Mouse (Mus musculus): ENCODE measurements at regions not wholly inside any gene's neighbourhood (a gene's known extent, or its start where the extent isn't known, plus 50 kb on each side); places are given as distances from the start of the nearest gene placed in this dataset.

- 39% methylated on average over 5 of the region's 5 CpGs for WGBS
- no peak for DNase-seq
- TF ChIP-seq CTCF (IDR thresholded peaks at IDR 0.05; ENCODE audit: borderline replicate concordance, insufficient read depth, low read depth, low read length) (no peak), POLR2A (IDR thresholded peaks at IDR 0.05; ENCODE audit: borderline replicate concordance, insufficient read depth, low read length) (no peak)
- H3K4me3 ChIP-seq (replicated peaks; ENCODE audit: insufficient read depth, low read depth, low read length) = no peak overlapping the region
- 0 out of 2 replicates have a peak, but pooled peaks cover 2% of the 10 kb centered on the region for H3K4me1 ChIP-seq (ENCODE audit: control insufficient read depth, insufficient read depth, low read length)
- H3K27ac ChIP-seq (ENCODE audit: insufficient read depth, low read length) = no peak overlapping the region
- H3K27me3 ChIP-seq (ENCODE audit: control insufficient read depth, insufficient read depth, low read length) = no peaks in the 10 kb centered on the region
Measured at GRCm38 (mm10) chr9:68201031-68201430, 360.8 kb downstream of the Vps13c start.

- Histone ChIP-seq H3K27me3 (ENCODE audit: control insufficient read depth, insufficient read depth, low read length) (no peaks in the 10 kb centered on the region), H3K4me3 (replicated peaks; ENCODE audit: insufficient read depth, low read depth, low read length) (no peak overlapping the region), H3K27ac (ENCODE audit: insufficient read depth, low read length) (no peak overlapping the region), H3K4me1 (ENCODE audit: control insufficient read depth, insufficient read depth, low read length) (no peaks in the 10 kb centered on the region)
- DNase-seq = no peak
- WGBS = 91% methylated on average over 6 of the region's 6 CpGs
- no peak for TF ChIP-seq CTCF (IDR thresholded peaks at IDR 0.05; ENCODE audit: borderline replicate concordance, insufficient read depth, low read depth, low read length)
- no peak for TF ChIP-seq POLR2A (IDR thresholded peaks at IDR 0.05; ENCODE audit: borderline replicate concordance, insufficient read depth, low read length)
Measured at GRCm38 (mm10) chr9:68225694-68226093, 385.5 kb downstream of the Vps13c start.

GRCm38 (mm10) chr9:68231131-68231530 is 390.9 kb downstream of the Vps13c start:
- WGBS = 52% methylated on average over 3 of the region's 3 CpGs
- TF ChIP-seq POLR2A (IDR thresholded peaks at IDR 0.05; ENCODE audit: borderline replicate concordance, insufficient read depth, low read length) = no peak
- no peak for TF ChIP-seq CTCF (IDR thresholded peaks at IDR 0.05; ENCODE audit: borderline replicate concordance, insufficient read depth, low read depth, low read length)
- Histone ChIP-seq H3K27me3 (ENCODE audit: control insufficient read depth, insufficient read depth, low read length) (no peaks in the 10 kb centered on the region), H3K4me1 (ENCODE audit: control insufficient read depth, insufficient read depth, low read length) (peaks cover 7% of the 10 kb centered on the region; the same call in 1 of the 2 replicates), H3K4me3 (replicated peaks; ENCODE audit: insufficient read depth, low read depth, low read length) (no peak overlapping the region), H3K27ac (ENCODE audit: insufficient read depth, low read length) (no peak overlapping the region)
- DNase-seq = peak; percentile 23 to 47

DNA sequence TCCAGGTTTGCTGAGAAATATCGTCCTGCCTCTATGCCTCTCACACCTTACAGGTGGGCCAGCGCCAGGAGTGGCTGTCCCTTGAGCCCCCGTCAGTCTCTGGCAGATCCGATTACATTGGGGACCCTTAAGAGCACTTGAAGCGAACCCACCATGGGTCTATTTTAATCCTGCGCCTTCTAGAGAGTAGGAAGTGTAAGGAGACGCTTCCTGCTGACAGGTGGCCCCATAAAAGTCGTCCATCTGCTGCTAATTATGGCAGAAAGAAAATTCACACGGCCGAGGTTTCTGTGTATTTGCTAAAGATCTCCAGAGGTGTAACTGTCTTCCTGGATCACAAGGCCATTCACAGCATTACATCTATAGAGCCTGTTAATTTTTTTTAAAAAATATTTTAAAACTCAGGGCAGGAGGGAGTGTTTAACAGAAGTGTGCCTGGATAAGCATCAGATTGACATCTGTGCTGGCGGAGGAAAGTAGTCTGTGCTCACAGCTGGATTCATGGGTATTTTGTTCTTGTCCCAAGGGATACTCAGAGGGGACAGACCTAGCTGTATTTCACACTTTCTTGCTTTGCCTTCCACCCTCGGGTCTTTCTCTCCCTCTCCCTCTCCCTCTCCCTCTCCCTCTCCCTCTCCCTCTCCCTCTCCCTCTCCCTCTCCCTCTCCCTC is 394.9 kb downstream of the Vps13c start:
- no peak overlapping the region for H3K27ac ChIP-seq (ENCODE audit: insufficient read depth, low read length)
- H3K4me3 ChIP-seq (replicated peaks; ENCODE audit: insufficient read depth, low read depth, low read length) = peak overlapping the region; percentile 38
- 15% methylated on average over 12 of the region's 12 CpGs for WGBS
- no peaks in the 10 kb centered on the region for H3K27me3 ChIP-seq (ENCODE audit: control insufficient read depth, insufficient read depth, low read length)
- DNase-seq = peak; percentile 44 to 52
- peaks cover 7% of the 10 kb centered on the region; the same call in 1 of the 2 replicates for H3K4me1 ChIP-seq (ENCODE audit: control insufficient read depth, insufficient read depth, low read length)
- TF ChIP-seq POLR2A (IDR thresholded peaks at IDR 0.05; ENCODE audit: borderline replicate concordance, insufficient read depth, low read length) (no peak), CTCF (IDR thresholded peaks at IDR 0.05; ENCODE audit: borderline replicate concordance, insufficient read depth, low read depth, low read length) (no peak)

GRCm38 (mm10) chr9:68239121-68239520 is 398.9 kb downstream of the Vps13c start:
- Histone ChIP-seq H3K27ac (ENCODE audit: insufficient read depth, low read length) (no peak overlapping the region), H3K4me1 (ENCODE audit: control insufficient read depth, insufficient read depth, low read length) (peaks cover 7% of the 10 kb centered on the region; the same call in 1 of the 2 replicates), H3K27me3 (ENCODE audit: control insufficient read depth, insufficient read depth, low read length) (no peaks in the 10 kb centered on the region), H3K4me3 (replicated peaks; ENCODE audit: insufficient read depth, low read depth, low read length) (no peak overlapping the region)
- no peak for DNase-seq
- TF ChIP-seq CTCF (IDR thresholded peaks at IDR 0.05; ENCODE audit: borderline replicate concordance, insufficient read depth, low read depth, low read length) (no peak), POLR2A (IDR thresholded peaks at IDR 0.05; ENCODE audit: borderline replicate concordance, insufficient read depth, low read length) (no peak)

DNA sequence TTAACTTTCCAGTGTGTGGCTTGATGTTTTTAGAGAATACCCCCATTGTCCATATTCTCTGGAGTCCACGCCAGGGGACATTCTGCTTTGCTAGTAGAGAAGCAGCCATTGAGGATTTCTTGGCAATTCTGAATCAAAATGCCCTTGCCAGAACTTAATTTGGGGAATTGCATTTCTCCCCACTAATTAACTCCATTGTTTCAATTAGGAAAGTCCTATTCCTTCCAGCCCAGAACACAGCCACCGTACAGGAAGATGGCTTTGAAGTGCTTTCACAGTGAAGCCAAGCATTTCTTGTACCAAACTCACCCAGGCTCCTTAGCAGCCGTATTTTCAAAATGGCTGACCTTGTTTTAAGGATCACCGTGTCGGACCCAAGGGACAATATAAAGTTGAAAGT is 399.4 kb downstream of the Vps13c start:
- WGBS = 77% methylated on average over 5 of the region's 5 CpGs
- Histone ChIP-seq H3K4me1 (ENCODE audit: control insufficient read depth, insufficient read depth, low read length) (peaks cover 4% of the 10 kb centered on the region; the same call in 1 of the 2 replicates), H3K27ac (ENCODE audit: insufficient read depth, low read length) (no peak overlapping the region), H3K27me3 (ENCODE audit: control insufficient read depth, insufficient read depth, low read length) (no peaks in the 10 kb centered on the region), H3K4me3 (replicated peaks; ENCODE audit: insufficient read depth, low read depth, low read length) (no peak overlapping the region)
- no peak for TF ChIP-seq CTCF (IDR thresholded peaks at IDR 0.05; ENCODE audit: borderline replicate concordance, insufficient read depth, low read depth, low read length)
- TF ChIP-seq POLR2A (IDR thresholded peaks at IDR 0.05; ENCODE audit: borderline replicate concordance, insufficient read depth, low read length) = no peak
- DNase-seq = no peak

- no peak for DNase-seq
- H3K27ac ChIP-seq (ENCODE audit: insufficient read depth, low read length) = no peak overlapping the region
- 90% methylated on average over 16 of the region's 16 CpGs for WGBS
- H3K4me3 ChIP-seq (replicated peaks; ENCODE audit: insufficient read depth, low read depth, low read length) = no peak overlapping the region
- no peak for TF ChIP-seq CTCF (IDR thresholded peaks at IDR 0.05; ENCODE audit: borderline replicate concordance, insufficient read depth, low read depth, low read length)
- no peak for TF ChIP-seq POLR2A (IDR thresholded peaks at IDR 0.05; ENCODE audit: borderline replicate concordance, insufficient read depth, low read length)
- H3K4me1 ChIP-seq (ENCODE audit: control insufficient read depth, insufficient read depth, low read length) = no peaks in the 10 kb centered on the region
- H3K27me3 ChIP-seq (ENCODE audit: control insufficient read depth, insufficient read depth, low read length) = no peaks in the 10 kb centered on the region
Measured at GRCm38 (mm10) chr9:68250011-68250410, 403.6 kb upstream of the Rora start.

- H3K4me1 ChIP-seq (ENCODE audit: control insufficient read depth, insufficient read depth, low read length) = no peaks in the 10 kb centered on the region
- no peak overlapping the region for H3K27ac ChIP-seq (ENCODE audit: insufficient read depth, low read length)
- no peak for TF ChIP-seq POLR2A (IDR thresholded peaks at IDR 0.05; ENCODE audit: borderline replicate concordance, insufficient read depth, low read length)
- TF ChIP-seq CTCF (IDR thresholded peaks at IDR 0.05; ENCODE audit: borderline replicate concordance, insufficient read depth, low read depth, low read length) = no peak
- H3K27me3 ChIP-seq (ENCODE audit: control insufficient read depth, insufficient read depth, low read length) = no peaks in the 10 kb centered on the region
- no peak for DNase-seq
- WGBS = 65% methylated on average over 3 of the region's 3 CpGs
- H3K4me3 ChIP-seq (replicated peaks; ENCODE audit: insufficient read depth, low read depth, low read length) = no peak overlapping the region
Measured at GRCm38 (mm10) chr9:68254218-68254617, 399.4 kb upstream of the Rora start.
